Mouse (Mus musculus): Measurements from ENCODE around the gene Tigd3. TPM values are rescaled to one million over a fixed set of nuclear protein-coding genes. Genes with fewer than 3 reads are reported as not detected.

Gene Tigd3
- polyA plus RNA-seq, 1 experiment from 2014 or later = 9.5 TPM

Other genes starting within 250 kb of the Tigd3 start
- gene Sipa1, start 230.4 kb downstream of the Tigd3 start, polyA plus RNA-seq (2016; fragmentation: Nextera tagmentation; extraction: Ambion mirVana) = 22.3 and 22.9 TPM in 2 replicates
- gene Map3k11, start 205.4 kb downstream of the Tigd3 start, polyA plus RNA-seq (2016; fragmentation: Nextera tagmentation; extraction: Ambion mirVana) = 28.7 and 29.9 TPM in 2 replicates
- 22.8 and 25.6 TPM in 2 replicates for gene Pcnx3, start 205.2 kb downstream of the Tigd3 start, polyA plus RNA-seq (2016; fragmentation: Nextera tagmentation; extraction: Ambion mirVana)
- gene Kcnk7, start 189.8 kb downstream of the Tigd3 start, polyA plus RNA-seq (2016; fragmentation: Nextera tagmentation; extraction: Ambion mirVana) = 0.20 TPM in 1 of 2 replicates, not detected in the other
- 9.3 and 9.5 TPM in 2 replicates for gene Ehbp1l1, start 167.8 kb downstream of the Tigd3 start, polyA plus RNA-seq (2016; fragmentation: Nextera tagmentation; extraction: Ambion mirVana)
- gene Fam89b, start 164.5 kb downstream of the Tigd3 start, polyA plus RNA-seq (2016; fragmentation: Nextera tagmentation; extraction: Ambion mirVana) = 141 and 160 TPM in 2 replicates
- gene Ltbp3, start 153.2 kb downstream of the Tigd3 start, polyA plus RNA-seq (2016; fragmentation: Nextera tagmentation; extraction: Ambion mirVana) = 2.9 and 3.1 TPM in 2 replicates
- gene Scyl1, start 122.7 kb downstream of the Tigd3 start, polyA plus RNA-seq (2016; fragmentation: Nextera tagmentation; extraction: Ambion mirVana) = 68.3 and 71.3 TPM in 2 replicates
- gene Frmd8, start 18.9 kb downstream of the Tigd3 start, polyA plus RNA-seq (2016; fragmentation: Nextera tagmentation; extraction: Ambion mirVana) = 33.8 and 34.9 TPM in 2 replicates
- gene Slc25a45, start 16.3 kb downstream of the Tigd3 start, polyA plus RNA-seq (2016; fragmentation: Nextera tagmentation; extraction: Ambion mirVana) = 2.3 and 2.6 TPM in 2 replicates
- gene Dpf2, start 18.9 kb upstream of the Tigd3 start, polyA plus RNA-seq (2016; fragmentation: Nextera tagmentation; extraction: Ambion mirVana) = 242 and 245 TPM in 2 replicates
- 1.8 and 2.2 TPM in 2 replicates for gene Cdc42ep2, start 30.7 kb upstream of the Tigd3 start, polyA plus RNA-seq (2016; fragmentation: Nextera tagmentation; extraction: Ambion mirVana)
- gene Pola2, start 70.1 kb upstream of the Tigd3 start, polyA plus RNA-seq (2016; fragmentation: Nextera tagmentation; extraction: Ambion mirVana) = 97.3 and 110 TPM in 2 replicates
- not detected in 2 replicates for gene Slc22a20, start 92.0 kb upstream of the Tigd3 start, polyA plus RNA-seq (2016; fragmentation: Nextera tagmentation; extraction: Ambion mirVana)
- gene Capn1, start 121.7 kb upstream of the Tigd3 start, polyA plus RNA-seq (2016; fragmentation: Nextera tagmentation; extraction: Ambion mirVana) = 4.1 and 4.3 TPM in 2 replicates
- 35.0 and 35.8 TPM in 2 replicates for gene Syvn1, start 152.4 kb upstream of the Tigd3 start, polyA plus RNA-seq (2016; fragmentation: Nextera tagmentation; extraction: Ambion mirVana)
- 85.3 and 88.4 TPM in 2 replicates for gene Mrpl49, start 163.6 kb upstream of the Tigd3 start, polyA plus RNA-seq (2016; fragmentation: Nextera tagmentation; extraction: Ambion mirVana)
- 711 and 835 TPM in 2 replicates for gene Fau, start 163.7 kb upstream of the Tigd3 start, polyA plus RNA-seq (2016; fragmentation: Nextera tagmentation; extraction: Ambion mirVana)
- 36.6 and 37.2 TPM in 2 replicates for gene Znhit2, start 167.0 kb upstream of the Tigd3 start, polyA plus RNA-seq (2016; fragmentation: Nextera tagmentation; extraction: Ambion mirVana)
- gene Tm7sf2, start 174.2 kb upstream of the Tigd3 start, polyA plus RNA-seq (2016; fragmentation: Nextera tagmentation; extraction: Ambion mirVana) = 37.3 and 41.9 TPM in 2 replicates
- 68.0 and 77.3 TPM in 2 replicates for gene Vps51, start 183.1 kb upstream of the Tigd3 start, polyA plus RNA-seq (2016; fragmentation: Nextera tagmentation; extraction: Ambion mirVana)
- not detected in 2 replicates for gene Tmem262, start 185.9 kb upstream of the Tigd3 start, polyA plus RNA-seq (2016; fragmentation: Nextera tagmentation; extraction: Ambion mirVana)
- 2.4 and 3.1 TPM in 2 replicates for gene Gm28374, start 188.1 kb upstream of the Tigd3 start, polyA plus RNA-seq (2016; fragmentation: Nextera tagmentation; extraction: Ambion mirVana)
- gene Zfpl1, start 190.8 kb upstream of the Tigd3 start, polyA plus RNA-seq (2016; fragmentation: Nextera tagmentation; extraction: Ambion mirVana) = 76.1 and 85.2 TPM in 2 replicates
- gene Cdca5, start 190.8 kb upstream of the Tigd3 start, polyA plus RNA-seq (2016; fragmentation: Nextera tagmentation; extraction: Ambion mirVana) = 70.2 and 75.4 TPM in 2 replicates
- gene AC131692.1, start 200.3 kb upstream of the Tigd3 start, polyA plus RNA-seq (2016; fragmentation: Nextera tagmentation; extraction: Ambion mirVana) = 0.42 and 0.51 TPM in 2 replicates
- 0.72 and 0.99 TPM in 2 replicates for gene Naaladl1, start 211.6 kb upstream of the Tigd3 start, polyA plus RNA-seq (2016; fragmentation: Nextera tagmentation; extraction: Ambion mirVana)
- gene Sac3d1, start 224.5 kb upstream of the Tigd3 start, polyA plus RNA-seq (2016; fragmentation: Nextera tagmentation; extraction: Ambion mirVana) = 61.8 and 70.0 TPM in 2 replicates
- gene Snx15, start 234.2 kb upstream of the Tigd3 start, polyA plus RNA-seq (2016; fragmentation: Nextera tagmentation; extraction: Ambion mirVana) = 24.0 and 28.9 TPM in 2 replicates
- gene Batf2, start 246.8 kb upstream of the Tigd3 start, polyA plus RNA-seq (2016; fragmentation: Nextera tagmentation; extraction: Ambion mirVana) = not detected in 2 replicates
- gene Arl2, start 247.4 kb upstream of the Tigd3 start, polyA plus RNA-seq (2016; fragmentation: Nextera tagmentation; extraction: Ambion mirVana) = 118 and 124 TPM in 2 replicates